ENCODE assay signal across 27 mouse cellular contexts in genomic region chr5:39453706-39454105, GRCm38 (mm10).
"Had no signal": no experiment of that assay in that cellular context is flagged by ENCODE, and none has a peak within 500 bp of the region (broad histone marks: within the 10 kb centered on the region; RNA-seq: fewer than 3 reads in every experiment).

No protein-coding gene starts in this region.

- H3K4me1 ChIP-seq: heart, embryonic 13.5 days; heart, embryonic 15.5 days; hindbrain, embryonic 13.5 days; hindbrain, embryonic 15.5 days; kidney, embryonic 15.5 days; limb, embryonic 13.5 days; limb, embryonic 15.5 days; liver, embryonic 12.5 days had no signal

- H3K4me3 ChIP-seq: heart, adult 2 months; heart, embryonic 13.5 days; heart, embryonic 15.5 days; hindbrain, embryonic 13.5 days; hindbrain, embryonic 15.5 days; kidney, embryonic 15.5 days; limb, embryonic 13.5 days; limb, embryonic 15.5 days; liver, embryonic 12.5 days had no signal

- H3K4me2 ChIP-seq: heart, embryonic 11.5 days; heart, embryonic 13.5 days; heart, embryonic 15.5 days; hindbrain, embryonic 13.5 days; hindbrain, embryonic 15.5 days; kidney, embryonic 15.5 days; limb, embryonic 13.5 days; limb, embryonic 15.5 days; liver, embryonic 12.5 days had no signal

- H3K27me3 ChIP-seq: heart, embryonic 13.5 days; heart, embryonic 15.5 days; hindbrain, embryonic 13.5 days; hindbrain, embryonic 15.5 days; kidney, embryonic 15.5 days; limb, embryonic 13.5 days; limb, embryonic 15.5 days; liver, embryonic 12.5 days had no signal

- H3K9ac ChIP-seq: heart, embryonic 13.5 days; heart, embryonic 15.5 days; hindbrain, embryonic 13.5 days; hindbrain, embryonic 15.5 days; kidney, embryonic 15.5 days; limb, embryonic 13.5 days; limb, embryonic 15.5 days; liver, embryonic 12.5 days; liver, embryonic 14.5 days had no signal

- H3K27ac ChIP-seq: heart, adult 2 months; heart, embryonic 13.5 days; heart, embryonic 15.5 days; hindbrain, embryonic 13.5 days; hindbrain, embryonic 15.5 days; hindbrain, postnatal 0 days; kidney, embryonic 15.5 days; kidney, postnatal 0 days; limb, embryonic 13.5 days; limb, embryonic 15.5 days; liver, embryonic 12.5 days; liver, embryonic 14.5 days had no signal

- DNase-seq: gastrocnemius, postnatal 14 days; gastrocnemius, postnatal 36 days; heart, adult 11 months; heart, adult 2 months; heart, postnatal 14 days; heart, postnatal 36 days; kidney, adult 11 months; kidney, adult 2 months; kidney, adult 9 months; kidney, postnatal 14 days; kidney, postnatal 36 days; layer of hippocampus, adult 9-11 months; layer of hippocampus, postnatal 36 days; left cerebral cortex, postnatal 4 days had no signal

- H3K36me3 ChIP-seq: heart, embryonic 13.5 days; heart, embryonic 15.5 days; hindbrain, embryonic 13.5 days; hindbrain, embryonic 15.5 days; kidney, embryonic 15.5 days; limb, embryonic 13.5 days; limb, embryonic 15.5 days; liver, embryonic 12.5 days had no signal

- ATAC-seq: hindbrain, postnatal 0 days; intestine, embryonic 16.5 days; liver, embryonic 12.5 days had no signal

- H3K9me3 ChIP-seq: heart, embryonic 13.5 days; heart, embryonic 15.5 days; hindbrain, embryonic 13.5 days; hindbrain, embryonic 15.5 days; kidney, embryonic 15.5 days; limb, embryonic 13.5 days; limb, embryonic 15.5 days; liver, embryonic 12.5 days had no signal
